Mouse (Mus musculus): ENCODE results near the gene Abhd17a.

DNA sequence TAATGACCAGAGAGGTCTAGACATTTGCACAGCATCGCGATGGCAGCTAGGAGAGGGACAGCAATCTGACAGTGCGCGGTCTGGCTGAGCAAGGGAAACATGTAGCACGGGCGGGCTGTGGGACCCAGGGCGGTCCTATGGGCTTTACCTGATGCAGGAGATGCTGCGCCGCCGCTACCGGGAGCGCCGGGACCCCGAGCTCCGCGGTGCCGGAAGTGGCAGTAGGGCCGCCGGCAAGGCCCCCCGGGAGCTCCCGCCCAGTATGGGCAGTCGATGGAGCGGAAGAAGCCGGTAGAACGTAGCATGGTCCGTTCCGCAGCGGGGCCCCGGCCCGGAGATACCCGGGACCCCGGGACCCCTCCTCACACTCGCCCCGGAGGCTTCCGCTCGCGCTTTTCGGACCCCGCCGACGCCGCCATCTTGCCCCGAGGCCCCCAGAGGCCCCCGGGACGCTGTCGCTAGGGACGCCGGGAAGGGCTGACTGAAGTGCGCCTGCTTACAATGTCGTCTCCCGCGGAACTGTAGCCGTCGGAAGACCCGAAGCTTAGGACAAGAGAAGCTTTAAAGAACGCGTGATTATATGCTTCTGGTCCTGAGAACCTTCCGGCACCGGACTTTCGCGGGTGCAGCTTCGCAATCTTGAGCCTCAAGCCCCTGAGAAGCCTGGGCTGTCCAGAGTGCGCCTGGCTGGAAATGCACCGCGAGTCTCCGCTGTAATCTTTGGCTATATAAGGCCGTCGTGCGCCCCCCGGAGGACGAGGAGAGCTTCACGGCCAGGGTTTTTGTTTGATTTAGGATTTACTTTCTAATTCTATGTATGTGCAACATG, 28.8 kb downstream of the Abhd17a start, which contains the start of gene Rexo1:
- peak; percentile 89 for TF ChIP-seq CTCF (IDR thresholded peaks at IDR 0.05)
- TF ChIP-seq EP300 (IDR thresholded peaks at IDR 0.05): peak; percentile 79
